Mouse (Mus musculus): ENCODE data around the gene Gm49405. TPM values are rescaled to one million over a fixed set of nuclear protein-coding genes. Genes with fewer than 3 reads are reported as not detected.
"Not testable (repeated sequence)": the region's sequence is repeated elsewhere in the genome, so short reads cannot be mapped to it uniquely, and the experiment has no call there.

The Gm49405 gene
- total RNA-seq, 2 experiments from 2014 or later = 0.31 to 0.35 TPM

DNA sequence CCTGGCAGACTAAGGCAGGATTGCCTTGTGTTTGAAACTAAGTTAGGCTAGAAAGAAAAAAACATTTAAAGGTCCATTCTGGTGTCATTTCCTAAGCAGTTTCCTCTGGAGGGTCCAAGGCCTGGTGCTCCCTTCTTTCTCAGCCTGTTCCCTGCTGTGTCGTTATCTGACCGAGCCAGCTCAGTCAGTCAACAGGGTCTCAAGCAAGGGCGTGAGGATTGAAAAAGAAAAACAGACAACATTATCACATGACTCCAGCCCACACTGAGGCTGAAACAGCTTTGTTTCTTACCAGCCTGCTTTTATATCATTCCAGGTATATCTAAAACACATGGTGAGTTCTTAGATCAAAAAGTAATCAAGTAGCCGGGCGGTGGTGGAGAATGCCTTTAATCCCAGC lies 15.2 kb downstream of the Gm49405 start:
- no peak for DNase-seq

DNA sequence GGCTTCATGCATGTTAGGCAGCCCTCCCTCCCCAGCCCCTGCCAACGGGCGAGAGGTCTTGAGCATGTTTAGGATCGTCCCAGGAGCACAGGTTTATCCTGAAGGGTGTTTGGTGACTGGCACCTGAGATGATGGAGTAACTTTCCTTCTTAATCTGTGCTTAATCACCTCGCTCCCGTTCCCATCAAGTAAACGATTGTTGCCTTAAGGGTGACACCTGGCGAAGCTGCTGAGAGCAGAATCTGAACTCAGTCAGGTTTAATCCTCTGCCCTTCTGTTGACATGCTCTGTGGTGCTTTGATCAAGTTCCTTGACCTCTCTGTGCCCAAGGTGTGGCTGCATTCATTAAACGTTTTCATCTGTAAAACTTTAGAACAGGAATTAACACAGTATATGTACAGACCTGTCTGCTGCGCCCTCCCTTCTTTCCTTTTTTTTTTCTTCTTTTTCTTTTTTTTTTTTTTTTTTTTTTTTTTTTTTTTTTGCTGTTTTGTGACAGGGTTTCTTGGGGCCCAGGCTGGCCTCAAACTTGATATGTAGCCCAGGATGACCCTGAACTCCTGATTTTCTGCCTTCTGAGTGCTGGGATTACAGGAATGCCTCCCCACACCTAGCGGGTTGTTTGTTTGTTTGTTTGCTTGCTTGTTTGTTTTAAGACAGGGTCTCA lies 17.6 kb downstream of the Gm49405 start:
- DNase-seq = no peak

DNA sequence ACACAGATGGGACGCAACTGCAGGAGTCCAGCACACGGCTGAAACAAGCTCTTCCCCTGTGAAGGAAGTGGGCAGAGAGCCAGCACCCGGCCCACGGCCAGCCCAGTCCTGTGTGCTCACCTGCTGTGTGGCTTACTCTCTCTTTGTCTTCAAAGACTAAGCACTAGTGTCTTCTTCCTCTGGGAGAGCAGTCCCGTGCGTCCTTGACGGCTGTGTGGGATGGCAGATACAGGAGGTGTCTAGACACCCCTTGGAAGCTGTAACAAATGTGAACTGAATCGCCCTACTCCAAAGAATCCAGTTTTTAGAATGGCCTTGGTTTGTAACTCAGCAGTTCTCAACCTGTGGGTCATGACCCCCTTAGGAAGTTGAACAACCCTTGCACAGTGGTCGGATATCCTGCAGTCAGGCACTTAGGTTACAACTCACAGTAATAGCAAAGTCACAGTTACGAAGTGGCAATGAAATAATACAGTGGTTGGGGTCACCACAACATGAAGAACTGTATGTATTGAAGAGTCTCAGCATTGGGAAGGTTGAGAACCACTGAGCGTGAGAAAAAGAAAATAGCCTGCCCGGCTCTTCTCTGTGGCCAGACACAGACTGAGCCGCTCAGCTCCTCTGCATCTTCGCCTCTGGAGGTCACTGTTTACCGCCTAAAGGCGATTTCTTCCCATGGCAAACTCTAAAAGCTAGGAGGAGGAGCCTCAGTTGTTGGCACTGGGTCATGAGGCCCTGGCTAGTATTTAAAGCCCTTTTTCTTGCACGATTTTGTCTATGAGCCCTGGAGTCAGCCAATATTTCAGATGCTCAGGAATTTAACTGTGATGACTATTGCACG lies 18.5 kb downstream of the Gm49405 start:
- peak; percentile 77 for DNase-seq

DNA sequence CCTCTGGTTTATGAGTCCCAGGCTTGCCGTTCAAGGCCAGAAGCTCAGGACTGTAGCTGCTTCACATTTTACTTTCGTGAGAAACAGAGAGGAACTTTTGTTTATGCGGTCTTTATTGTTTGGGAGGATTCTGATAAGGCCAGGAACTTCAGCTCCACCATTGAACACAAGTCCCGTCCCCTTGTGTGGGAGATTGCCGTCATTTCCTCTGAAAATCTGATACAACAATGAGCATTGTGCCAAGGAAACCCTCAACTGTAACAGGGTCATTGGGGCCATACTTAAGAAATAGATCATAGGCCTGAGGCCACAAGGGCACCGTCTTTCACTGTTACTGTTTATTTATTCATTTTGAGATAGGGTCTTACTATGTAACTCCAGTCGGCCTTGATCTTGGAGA lies 22.8 kb downstream of the Gm49405 start:
- no peak for DNase-seq

DNA sequence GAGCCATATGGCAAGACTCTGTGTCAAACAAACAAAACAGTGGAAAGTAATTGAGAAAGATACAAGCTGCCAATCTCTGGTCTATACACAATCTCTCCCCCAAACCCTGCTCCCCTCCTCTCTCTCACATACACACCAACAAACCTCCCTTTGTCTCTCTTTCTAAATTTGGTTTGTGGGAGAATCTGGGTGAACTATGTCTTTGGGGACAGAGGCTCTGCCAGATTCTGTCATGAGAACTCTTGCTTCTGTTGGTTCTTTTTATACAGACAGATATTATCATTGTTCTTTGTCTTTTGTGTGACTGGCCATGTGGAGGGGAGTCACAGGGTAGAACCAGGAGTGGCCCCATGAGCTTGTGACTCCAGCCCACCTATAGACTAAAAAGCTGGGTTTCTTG lies 27.1 kb downstream of the Gm49405 start:
- DNase-seq = no peak

DNA sequence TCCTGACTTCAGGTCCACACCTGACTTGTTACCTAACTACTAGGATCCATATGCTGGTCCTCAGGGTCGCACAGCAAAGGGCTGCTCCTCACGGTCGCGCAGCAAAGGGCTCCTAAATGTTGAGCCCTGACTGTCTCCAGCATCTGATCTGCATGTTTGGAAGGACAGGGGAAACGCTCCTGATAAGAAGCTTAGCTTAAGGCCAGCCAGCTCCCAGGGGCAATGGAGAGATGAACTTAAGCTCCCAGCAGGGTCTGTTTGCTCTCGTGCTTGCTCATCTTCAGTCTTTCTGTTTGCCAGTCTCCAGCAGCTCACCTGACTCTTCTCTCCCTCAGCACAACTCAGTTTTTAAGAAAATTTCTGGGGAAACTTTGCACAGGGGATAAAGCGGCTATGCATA lies 32.2 kb downstream of the Gm49405 start:
- DNase-seq = no peak

DNA sequence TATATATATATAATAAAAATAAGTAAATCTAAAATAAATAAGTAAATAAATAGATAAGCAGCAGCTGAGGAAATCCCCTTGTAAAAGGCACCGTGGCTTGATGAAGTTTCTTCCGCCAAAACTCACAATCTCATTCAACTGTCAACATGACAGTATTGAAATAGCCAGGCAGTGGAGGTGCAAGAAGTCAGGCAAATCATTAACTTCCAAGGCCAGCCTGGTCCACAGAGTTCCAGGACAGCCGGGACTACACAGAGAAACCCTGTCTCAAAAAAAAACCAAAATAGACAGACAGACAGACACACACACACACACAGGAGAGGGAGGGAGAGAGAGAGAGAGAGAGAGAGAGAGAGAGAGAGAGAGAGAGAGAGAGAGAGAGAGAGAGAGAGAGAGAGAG lies 32.9 kb downstream of the Gm49405 start:
- no peak for DNase-seq

DNA sequence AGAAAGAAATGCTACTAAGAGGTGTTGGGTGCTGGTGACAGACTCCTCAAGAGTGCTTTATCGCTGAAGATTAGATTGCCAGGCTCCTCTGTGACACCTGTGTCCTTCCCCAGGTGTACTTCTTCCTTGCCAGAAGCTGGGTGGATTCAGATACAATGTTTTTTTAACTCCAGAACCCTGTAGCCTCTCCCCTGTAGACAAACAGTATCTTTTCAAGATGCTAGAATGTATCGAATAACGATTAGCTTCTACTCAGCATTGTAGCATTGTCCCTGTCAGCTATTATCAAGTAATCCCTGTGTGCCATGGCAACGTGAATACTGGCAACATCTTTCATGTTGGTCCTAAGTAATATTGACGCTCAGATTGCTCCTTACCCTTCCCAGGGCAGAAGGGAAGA lies 33.3 kb downstream of the Gm49405 start:
- no peak for DNase-seq

DNA sequence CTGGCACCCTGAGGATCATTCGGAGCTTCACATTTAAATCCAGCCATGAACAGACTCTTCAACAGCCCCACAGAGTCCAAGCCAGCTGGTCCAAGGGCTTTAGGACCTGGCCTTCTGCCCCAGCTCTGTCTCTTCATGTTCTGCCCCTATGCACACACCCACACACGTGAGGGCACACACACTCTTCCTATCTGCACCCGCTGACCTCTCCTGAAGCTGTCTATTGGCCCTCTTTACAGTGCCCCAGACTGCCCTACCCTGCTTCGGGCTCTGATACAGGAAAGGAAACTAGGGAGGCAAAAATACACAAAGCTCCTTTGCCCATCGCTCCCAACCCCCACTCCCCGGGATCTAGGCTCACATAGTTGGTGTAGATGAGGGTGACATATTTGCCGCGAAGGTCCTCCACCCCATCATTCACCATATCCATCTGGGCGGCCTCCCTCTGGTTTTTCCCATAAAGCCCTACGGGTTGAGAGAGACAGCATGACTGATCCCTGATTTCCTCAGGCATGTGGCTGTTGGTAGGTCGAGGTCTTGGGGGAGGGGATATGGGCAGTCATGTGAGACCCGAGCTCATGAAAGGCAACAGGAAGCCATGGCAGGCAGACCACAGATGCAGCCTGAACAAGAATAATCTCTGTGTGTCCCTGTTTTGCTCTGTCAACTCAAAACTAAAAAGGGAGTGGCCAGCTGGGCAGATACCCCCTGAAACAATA lies 36.1 kb downstream of the Gm49405 start:
- no peak for DNase-seq

DNA sequence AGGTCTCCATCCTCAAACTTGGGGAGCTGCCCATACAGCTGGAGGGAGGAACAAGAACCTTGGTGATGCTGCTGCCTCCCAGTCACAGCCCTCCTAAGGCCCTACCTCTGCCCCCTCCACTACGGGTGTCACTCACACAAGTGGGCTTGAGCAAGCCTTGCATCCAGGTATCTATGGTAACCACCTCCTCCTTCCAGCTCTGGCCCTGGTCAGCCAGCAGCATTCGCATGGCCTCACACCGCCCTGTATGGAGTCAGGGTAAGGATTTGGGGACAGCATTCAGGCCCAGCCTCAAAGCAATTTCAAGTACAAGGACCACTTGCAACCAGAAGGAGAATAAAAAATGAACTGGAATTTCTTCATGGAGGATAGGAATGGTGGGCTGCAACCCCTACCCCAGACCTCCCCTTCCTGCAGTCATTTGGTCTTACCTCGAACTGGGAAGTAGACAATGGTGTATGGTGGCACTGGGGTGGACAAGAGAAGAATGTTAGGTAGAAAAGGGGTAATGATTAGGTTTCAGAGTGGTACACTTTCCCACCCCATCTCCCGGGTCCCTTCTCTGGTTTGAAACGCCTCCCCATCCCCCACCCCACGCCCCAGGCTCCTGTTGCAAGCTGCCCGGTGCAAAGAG lies 36.8 kb downstream of the Gm49405 start:
- DNase-seq = not testable (repeated sequence)

DNA sequence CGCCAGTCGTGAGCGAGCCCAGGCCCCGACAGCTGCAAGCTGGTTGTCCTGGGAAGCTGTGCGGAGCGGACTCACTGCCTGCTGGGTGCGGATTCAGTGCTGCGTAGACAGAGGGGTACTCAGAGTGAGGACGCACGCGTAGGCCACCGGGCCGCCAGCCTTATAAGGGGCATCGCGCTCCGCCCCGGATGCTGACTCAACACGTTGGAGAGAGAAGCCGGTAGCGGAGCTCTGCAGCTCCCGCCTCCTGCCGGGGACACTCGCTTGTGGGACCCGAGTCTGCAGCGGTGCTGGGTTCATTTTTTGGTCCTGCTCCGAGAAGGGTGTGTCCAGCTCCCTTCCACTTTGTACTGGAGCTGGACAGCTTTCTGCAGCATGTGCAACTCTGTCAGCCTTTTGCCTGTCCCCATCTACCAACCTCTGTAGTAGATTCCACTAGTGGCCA lies 37.4 kb downstream of the Gm49405 start, which contains the start of gene Gstp1:
Gene Gstp1, minus strand, starts transcription at position 198 of the 445 bp plus-strand sequence.
- peak; percentile 88 for DNase-seq

DNA sequence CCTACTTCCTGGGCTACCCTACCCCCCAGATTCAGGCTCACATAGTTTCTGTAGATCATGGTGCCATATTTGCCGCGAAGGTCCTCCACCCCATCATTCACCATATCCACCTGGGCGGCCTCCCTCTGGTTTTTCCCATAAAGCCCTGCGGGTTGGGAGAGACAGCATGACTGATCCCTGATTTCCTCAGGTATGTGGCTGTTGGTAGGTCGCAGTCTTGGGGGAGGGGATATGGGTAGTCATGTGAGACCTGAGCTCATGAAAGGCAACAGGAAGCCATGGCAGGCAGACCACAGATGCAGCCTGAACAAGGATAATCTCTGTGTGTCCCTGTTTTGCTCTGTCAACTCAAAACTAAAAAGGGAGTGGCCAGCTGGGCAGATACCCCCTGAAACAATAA lies 40.5 kb downstream of the Gm49405 start:
- DNase-seq = not testable (repeated sequence)

DNA sequence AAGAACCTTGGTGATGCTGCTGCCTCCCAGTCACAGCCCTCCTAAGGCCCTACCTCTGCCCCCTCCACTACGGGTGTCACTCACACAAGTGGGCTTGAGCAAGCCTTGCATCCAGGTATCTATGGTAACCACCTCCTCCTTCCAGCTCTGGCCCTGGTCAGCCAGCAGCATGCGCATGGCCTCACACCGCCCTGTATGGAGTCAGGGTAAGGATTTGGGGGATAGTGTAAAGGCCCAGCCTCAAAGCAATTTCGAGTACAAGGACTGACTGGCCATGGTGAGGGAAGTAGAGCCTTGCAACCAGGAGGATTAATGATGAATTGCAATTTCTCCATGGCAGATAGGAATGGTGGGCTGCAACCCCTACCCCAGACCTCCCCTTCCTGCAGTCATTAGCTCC lies 41.1 kb downstream of the Gm49405 start:
- DNase-seq = not testable (repeated sequence)

DNA sequence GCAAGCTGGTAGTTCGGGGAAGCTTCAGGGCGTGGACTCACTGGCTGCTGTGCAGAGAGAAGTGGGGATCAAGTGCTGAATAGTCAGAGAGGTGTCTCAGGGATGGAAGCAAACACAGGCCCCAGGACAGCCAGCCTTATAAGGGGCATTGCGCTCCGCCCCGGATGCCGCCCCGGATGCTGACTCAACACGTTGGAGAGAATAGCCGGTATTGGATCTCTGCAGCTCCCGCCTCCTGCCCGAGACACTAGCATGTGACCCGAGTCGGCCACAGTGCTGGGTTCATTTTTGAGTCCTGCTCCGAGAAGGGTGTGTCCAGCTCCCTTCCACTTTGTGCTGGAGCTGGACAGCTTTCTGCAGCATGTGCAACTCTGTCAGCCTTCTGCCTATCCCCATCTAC lies 41.7 kb downstream of the Gm49405 start:
- DNase-seq = peak; percentile 72

DNA sequence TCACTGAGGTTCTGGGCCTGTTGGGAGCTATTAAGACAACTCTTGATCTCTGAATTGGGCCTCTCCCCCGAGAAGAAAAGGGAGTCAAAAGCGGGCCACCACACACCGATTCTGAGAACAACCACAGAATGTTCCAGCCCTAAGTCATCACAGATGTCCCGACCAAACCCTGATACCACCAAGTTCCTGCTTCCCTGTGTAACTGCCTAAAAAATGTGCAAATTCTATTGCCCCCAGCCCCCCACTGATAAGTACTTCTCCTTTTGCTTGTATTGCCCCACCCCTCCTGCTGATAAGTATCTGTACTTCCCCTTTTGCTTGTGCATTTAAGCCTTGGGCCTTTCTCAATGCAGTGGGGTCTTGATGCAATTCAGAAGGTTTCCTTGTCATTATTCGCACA lies 43.7 kb downstream of the Gm49405 start:
- not testable (repeated sequence) for DNase-seq

DNA sequence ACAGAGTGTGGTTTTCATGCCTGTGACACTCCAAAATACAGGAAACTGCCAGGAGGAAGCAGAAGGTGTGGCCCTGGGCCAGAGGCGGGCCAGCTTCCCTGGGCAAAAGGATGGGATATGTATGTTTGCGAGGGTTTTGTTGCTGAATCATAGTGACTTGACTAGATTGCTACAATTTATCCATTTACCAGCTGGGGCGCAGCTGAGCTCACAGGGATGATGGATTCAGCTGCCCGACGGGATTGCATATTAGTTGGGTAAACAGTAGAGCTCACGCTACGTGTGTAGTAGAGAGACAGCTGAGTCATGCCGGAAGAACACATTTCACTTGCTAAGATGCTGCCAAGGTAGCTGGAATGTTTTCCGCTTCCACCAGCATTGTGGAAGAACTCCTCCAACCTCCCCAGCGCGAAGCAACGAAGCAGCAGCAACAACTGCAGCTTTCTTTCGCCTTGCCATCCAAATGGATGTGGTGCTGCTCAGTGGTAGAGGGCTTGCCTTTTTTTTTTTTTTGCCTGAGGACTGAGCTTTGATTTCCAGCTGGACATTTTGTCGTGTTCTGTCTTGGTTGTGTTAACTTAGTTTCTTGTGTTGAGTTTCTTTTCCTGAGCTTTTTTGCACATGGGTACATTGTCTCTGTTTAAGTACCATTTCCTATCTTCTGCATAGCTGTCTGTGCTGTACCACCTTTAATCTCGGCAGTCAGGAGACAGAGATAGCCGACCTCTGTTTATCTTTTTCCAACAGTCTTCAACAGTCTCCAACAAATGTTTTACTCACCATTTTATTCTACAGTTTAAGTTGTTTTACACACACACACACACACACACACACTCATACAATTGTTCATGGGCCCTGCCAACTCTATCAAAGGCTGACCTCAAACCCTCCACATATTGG lies 45.8 kb downstream of the Gm49405 start, which contains the start of gene Gstp2:
Gene Gstp2, minus strand, starts transcription at position 58 of the 900 bp plus-strand sequence.
- DNase-seq = peak; percentile 74

DNA sequence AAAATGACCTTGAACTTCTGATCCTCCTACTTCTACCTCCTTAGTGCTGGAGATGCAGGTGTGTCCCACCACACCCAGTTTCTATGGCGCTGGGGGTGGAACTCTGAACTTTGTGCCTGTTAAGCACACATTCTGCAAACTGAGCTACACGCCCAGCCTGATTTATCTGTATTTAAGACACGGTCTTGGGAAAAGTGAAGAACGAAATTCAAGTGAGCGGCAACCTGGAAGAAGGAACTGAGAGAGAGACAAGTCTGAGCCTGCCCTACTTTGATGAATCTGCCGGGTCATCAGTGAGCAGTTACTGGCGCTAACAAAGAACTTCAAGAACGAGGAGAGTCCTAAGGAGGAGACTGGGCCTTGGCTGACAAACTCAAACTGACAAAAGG lies 46.4 kb downstream of the Gm49405 start:
- DNase-seq = no peak

DNA sequence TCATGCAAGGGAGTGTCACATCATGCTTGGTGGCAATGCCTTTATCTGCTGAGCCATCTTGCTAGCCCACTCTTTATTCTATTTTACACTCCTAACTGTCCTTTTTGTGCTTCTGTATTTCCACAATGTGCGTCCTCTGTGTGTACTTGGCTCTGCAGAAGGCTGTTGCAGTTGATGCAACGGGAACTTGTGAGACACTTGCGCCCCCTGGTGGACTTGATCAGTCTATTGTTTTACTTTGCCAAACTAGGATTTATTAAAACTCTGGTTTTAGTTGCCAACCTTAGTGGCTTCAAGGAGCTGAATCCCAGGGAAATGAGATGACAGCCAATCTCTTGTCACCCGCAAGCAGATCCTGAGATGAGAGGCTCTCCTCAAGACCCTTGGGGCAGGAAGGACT lies 47.4 kb downstream of the Gm49405 start:
- peak; percentile 27 for DNase-seq

DNA sequence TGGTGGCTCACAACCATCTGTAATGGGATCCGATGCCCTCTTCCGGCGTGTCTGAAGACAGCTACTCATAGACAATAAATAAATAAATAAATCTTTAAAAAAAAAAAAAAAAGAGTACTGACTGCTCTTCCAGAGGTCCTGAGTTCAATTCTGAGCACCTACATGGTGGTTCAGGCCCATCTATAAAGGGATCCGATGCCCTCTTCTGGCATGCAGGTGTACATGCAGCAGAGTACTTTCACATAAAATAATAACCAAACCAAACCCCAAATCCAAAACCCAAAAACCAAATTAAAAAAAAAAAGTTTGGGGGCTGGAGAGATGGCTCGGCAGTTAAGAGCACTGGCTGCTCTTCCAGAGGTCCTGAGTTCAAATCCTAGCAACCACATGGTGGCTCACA lies 48.6 kb downstream of the Gm49405 start:
- not testable (repeated sequence) for DNase-seq

DNA sequence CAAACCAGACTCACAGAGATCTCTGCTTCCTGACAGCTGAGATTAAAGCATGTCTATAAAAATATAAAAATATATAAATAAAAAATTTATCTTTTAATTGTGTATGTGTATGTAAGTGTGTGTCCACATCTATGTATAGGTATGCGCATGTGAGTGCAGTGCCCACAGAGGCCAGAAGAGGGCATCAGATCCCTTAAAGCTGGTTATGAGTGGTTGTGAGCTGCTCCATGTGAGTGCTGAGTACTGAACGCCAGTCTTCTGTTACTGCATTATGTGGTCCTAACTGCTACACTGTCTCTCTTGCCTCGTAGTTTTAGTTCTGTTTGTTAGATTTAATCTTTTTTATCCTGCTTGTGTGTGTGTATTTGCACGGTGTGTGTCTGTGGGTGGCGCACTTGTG lies 50.6 kb downstream of the Gm49405 start:
- no peak for DNase-seq

All from gastrocnemius, postnatal 25 days (tissue).